Mouse (Mus musculus): ENCODE measurements around the gene Zfp362. TPM values are rescaled to one million over a fixed set of nuclear protein-coding genes. Genes with fewer than 3 reads are reported as not detected.

Gene Zfp362
- polyA plus RNA-seq, 1 experiment from 2014 or later = 35.9 TPM

DNA sequence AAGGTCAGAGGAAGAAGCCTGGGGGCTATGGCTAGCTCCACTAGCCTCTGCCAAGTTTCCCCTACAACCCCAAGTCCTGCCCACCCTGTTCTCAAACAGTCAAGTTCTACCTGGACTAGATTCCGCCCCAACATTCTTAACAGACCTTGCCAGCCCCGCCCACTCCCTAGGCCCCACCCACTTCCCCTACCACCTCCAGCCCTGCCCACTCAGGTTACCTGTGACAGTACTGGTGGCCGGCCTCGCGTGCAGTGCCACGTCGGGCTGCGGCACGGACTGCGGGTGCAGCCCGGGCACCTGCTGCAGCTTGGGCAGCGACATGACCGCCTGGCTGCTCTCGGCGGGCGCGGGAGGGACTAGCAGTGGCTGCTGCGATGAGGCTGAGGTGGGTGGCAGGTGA is 16.2 kb downstream of the Zfp362 start:
- Histone ChIP-seq H3K36me3 (peaks cover 78% of the 10 kb centered on the region), H3K27me3 (ENCODE audit: insufficient read depth, poor library complexity, severe bottlenecking) (no peaks in the 10 kb centered on the region), H3K9me3 (no peaks in the 10 kb centered on the region), H3K4me1 (peaks cover 49% of the 10 kb centered on the region), H3K4me3 (0 out of 2 replicates have a peak overlapping the region, but pooled peaks have one; percentile 19), H3K27ac (no peak overlapping the region)
- DNase-seq (ENCODE audit: low spot score) = no peak
- 39% methylated on average over 18 of the region's 18 CpGs for WGBS

DNA sequence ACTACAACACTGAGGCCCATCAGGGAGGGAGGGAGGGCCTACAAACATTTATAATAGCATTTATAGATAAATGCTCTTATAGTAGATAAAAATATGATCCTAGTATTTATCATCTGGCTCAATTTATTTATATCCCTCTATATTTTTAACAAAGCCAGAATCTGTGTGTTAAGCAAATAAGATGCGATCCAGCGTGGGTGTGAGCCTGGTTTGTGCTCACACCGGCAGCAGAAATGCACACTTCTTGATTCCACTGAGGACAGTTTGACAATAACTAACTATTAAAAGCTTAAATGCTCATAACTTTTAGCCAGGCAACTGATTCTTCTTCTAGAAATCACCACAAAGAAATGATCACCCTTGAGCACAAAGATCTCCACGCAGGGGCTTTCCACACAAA is 17.7 kb downstream of the Zfp362 start:
- Histone ChIP-seq H3K27me3 (ENCODE audit: insufficient read depth, poor library complexity, severe bottlenecking) (no peaks in the 10 kb centered on the region), H3K4me3 (no peak overlapping the region), H3K9me3 (no peaks in the 10 kb centered on the region), H3K36me3 (peaks cover 77% of the 10 kb centered on the region), H3K27ac (no peak overlapping the region), H3K4me1 (peaks cover 34% of the 10 kb centered on the region)
- DNase-seq (ENCODE audit: low spot score) = no peak
- WGBS = 97% methylated on average over 4 of the region's 4 CpGs

DNA sequence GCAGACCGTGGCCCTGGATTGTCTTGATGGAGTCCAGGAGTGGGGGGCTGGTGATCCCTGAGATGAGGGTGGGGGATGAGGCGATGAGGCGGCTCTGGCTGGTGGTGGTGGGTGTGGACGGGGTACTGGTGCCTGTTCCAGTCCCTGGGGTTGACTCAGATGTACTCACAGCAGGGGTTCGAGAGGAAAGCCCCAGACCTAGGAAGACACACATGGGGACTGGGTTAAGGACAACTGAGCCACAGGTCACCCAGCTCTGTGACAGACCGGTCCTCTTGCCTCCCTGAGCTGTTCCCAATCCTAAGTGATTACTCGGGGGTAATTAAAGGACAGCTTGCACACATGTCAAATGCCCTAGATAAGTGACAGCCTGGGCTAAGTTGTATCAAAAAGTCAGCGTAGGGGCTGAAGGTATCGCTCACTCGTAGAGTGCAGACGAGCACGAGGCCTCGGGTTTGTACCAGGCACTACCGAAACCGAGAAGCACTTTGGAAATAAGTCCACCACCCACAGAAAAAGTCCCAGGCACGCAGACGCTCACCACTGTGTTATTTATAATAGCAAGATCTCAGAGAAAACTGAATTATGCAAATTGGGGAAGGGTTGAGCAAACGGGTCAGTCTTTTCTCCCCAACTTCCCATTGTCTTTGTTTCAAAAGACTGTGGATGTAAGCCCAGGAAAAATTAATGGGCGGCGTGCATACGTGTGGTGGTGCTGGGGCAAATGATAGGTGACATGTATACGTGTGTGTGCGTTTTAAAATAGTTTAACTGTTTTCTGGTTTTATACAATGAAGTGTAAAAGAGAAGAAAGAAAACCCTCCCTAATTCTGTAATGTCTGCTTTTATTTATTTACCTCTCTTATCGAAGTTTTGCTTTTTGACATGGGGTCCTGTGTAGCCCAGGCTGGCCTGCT is 18.6 kb downstream of the Zfp362 start:
- Histone ChIP-seq H3K4me3 (no peak overlapping the region), H3K9me3 (no peaks in the 10 kb centered on the region), H3K27me3 (ENCODE audit: insufficient read depth, poor library complexity, severe bottlenecking) (no peaks in the 10 kb centered on the region), H3K36me3 (peaks cover 78% of the 10 kb centered on the region), H3K4me1 (peaks cover 36% of the 10 kb centered on the region), H3K27ac (no peak overlapping the region)
- 89% methylated on average over 24 of the region's 24 CpGs for WGBS
- no peak for DNase-seq (ENCODE audit: low spot score)

DNA sequence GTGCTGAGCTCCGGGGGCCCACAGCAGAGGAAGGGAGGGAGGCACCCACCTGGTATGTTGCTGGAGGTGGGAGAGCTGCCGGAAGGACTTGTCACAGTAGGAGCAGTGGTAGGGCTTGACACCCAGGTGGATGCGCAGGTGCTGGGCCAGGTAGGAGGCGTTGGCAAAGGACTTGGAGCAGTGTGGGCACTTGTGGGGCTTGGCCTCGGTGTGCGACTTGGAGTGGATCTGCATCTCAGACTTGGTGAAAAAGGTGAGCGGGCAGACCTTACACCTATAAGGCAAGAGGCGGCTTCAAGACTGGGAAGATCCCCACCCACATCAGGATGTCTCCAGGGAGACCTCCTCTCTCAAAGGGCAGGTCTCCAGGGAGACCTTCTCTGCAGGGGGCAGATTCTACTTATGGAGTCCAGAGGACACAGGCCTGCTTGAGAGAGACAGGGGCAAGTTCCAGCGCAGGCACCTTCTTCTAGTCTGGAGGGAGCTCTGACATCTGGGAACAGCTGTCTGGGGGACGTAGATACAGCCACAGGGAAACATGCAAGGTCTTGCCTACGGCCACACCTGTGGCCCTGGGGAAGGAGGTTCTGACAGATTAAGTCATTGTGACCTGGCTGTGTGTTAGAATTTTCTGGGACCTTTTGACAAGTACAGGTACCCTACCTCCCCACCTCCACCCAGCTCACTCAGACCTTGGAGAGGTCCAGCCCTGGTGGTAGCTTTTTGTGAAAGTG is 19.8 kb downstream of the Zfp362 start:
- DNase-seq (ENCODE audit: low spot score) = no peak
- no peak overlapping the region for H3K27ac ChIP-seq
- WGBS = 89% methylated on average over 11 of the region's 11 CpGs
- no peak overlapping the region for H3K4me3 ChIP-seq
- peaks cover 84% of the 10 kb centered on the region for H3K36me3 ChIP-seq
- H3K9me3 ChIP-seq = no peaks in the 10 kb centered on the region
- peaks cover 28% of the 10 kb centered on the region for H3K4me1 ChIP-seq
- no peaks in the 10 kb centered on the region for H3K27me3 ChIP-seq (ENCODE audit: insufficient read depth, poor library complexity, severe bottlenecking)

- H3K27ac ChIP-seq = no peak overlapping the region
- 92% methylated on average over 15 of the region's 15 CpGs for WGBS
- H3K4me1 ChIP-seq = peaks cover 18% of the 10 kb centered on the region
- H3K36me3 ChIP-seq = peaks cover 86% of the 10 kb centered on the region
- no peaks in the 10 kb centered on the region for H3K9me3 ChIP-seq
- no peak overlapping the region for H3K4me3 ChIP-seq
- no peak for DNase-seq (ENCODE audit: low spot score)
- no peaks in the 10 kb centered on the region for H3K27me3 ChIP-seq (ENCODE audit: insufficient read depth, poor library complexity, severe bottlenecking)
Measured at GRCm38 (mm10) chr4:128784950-128785631, 20.8 kb downstream of the Zfp362 start.

- peaks cover 13% of the 10 kb centered on the region; the same call in 1 of the 2 replicates for H3K4me1 ChIP-seq
- H3K27me3 ChIP-seq (ENCODE audit: insufficient read depth, poor library complexity, severe bottlenecking) = no peaks in the 10 kb centered on the region
- WGBS = 39% methylated on average over 4 of the region's 4 CpGs
- peaks cover 91% of the 10 kb centered on the region for H3K36me3 ChIP-seq
- DNase-seq (ENCODE audit: low spot score) = no peak
- H3K9me3 ChIP-seq = no peaks in the 10 kb centered on the region
- no peak overlapping the region for H3K27ac ChIP-seq
- H3K4me3 ChIP-seq = no peak overlapping the region
Measured at GRCm38 (mm10) chr4:128782645-128783044, 23.2 kb downstream of the Zfp362 start.

- DNase-seq (ENCODE audit: low spot score) = no peak
- WGBS = 87% methylated on average over 7 of the region's 7 CpGs
- Histone ChIP-seq H3K27me3 (ENCODE audit: insufficient read depth, poor library complexity, severe bottlenecking) (no peaks in the 10 kb centered on the region), H3K36me3 (peaks cover 91% of the 10 kb centered on the region), H3K4me3 (no peak overlapping the region), H3K4me1 (peaks cover 13% of the 10 kb centered on the region), H3K27ac (no peak overlapping the region), H3K9me3 (no peaks in the 10 kb centered on the region)
Measured at GRCm38 (mm10) chr4:128782037-128782436, 23.8 kb downstream of the Zfp362 start.

- H3K27me3 ChIP-seq (ENCODE audit: insufficient read depth, poor library complexity, severe bottlenecking) = no peaks in the 10 kb centered on the region
- whole genome bisulfite sequencing = 87% methylated on average over 11 of the region's 11 CpGs
- H3K4me3 ChIP-seq = no peak overlapping the region
- H3K36me3 ChIP-seq = peaks cover 96% of the 10 kb centered on the region
- no peaks in the 10 kb centered on the region for H3K9me3 ChIP-seq
- H3K4me1 ChIP-seq = peaks cover 7% of the 10 kb centered on the region
- H3K27ac ChIP-seq = no peak overlapping the region
- DNase-seq (ENCODE audit: low spot score) = no peak
Measured at GRCm38 (mm10) chr4:128777593-128777992, 28.3 kb downstream of the Zfp362 start.

DNA sequence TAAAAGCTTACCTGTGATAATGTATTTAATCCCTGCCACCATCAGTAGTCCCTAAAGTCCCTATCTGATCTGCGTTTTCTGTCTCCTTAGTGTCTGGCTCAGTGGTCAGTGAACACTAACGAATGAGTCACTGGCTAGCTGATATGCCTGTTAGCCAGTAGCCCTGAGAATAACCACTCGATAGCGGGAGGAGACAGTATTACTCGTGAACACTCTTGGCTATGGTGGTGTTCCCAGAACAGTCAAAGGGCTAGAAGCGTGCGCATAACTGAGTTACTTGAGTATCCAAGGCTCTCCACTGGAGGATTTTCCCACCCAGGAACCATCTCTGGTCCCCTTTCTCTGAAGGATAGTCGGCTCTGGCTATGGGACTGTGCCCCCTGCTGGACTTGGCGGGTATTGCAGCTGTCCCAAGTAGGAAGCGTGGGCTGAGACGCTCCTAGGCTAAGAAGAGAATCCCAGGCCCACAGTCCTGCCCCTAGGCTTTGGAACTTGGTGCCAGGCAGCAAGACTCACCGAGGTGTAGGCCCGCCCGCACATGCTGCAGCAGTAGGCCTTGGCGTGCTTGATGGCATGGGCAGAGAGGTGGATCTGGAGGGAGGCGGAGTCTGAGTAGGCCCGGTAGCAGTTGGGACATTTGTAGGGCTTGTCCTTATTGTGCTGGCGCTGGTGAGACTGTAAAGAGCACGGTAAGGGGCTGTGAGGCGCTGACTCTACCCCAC is 29.1 kb downstream of the Zfp362 start:
- no peaks in the 10 kb centered on the region for H3K9me3 ChIP-seq
- peaks cover 96% of the 10 kb centered on the region for H3K36me3 ChIP-seq
- H3K27me3 ChIP-seq (ENCODE audit: insufficient read depth, poor library complexity, severe bottlenecking) = no peaks in the 10 kb centered on the region
- no peak overlapping the region for H3K4me3 ChIP-seq
- no peak overlapping the region for H3K27ac ChIP-seq
- WGBS = 43% methylated on average over 20 of the region's 20 CpGs
- DNase-seq (ENCODE audit: low spot score) = peak; percentile 88
- H3K4me1 ChIP-seq = no peaks in the 10 kb centered on the region; the same call in none of the 2 replicates

DNA sequence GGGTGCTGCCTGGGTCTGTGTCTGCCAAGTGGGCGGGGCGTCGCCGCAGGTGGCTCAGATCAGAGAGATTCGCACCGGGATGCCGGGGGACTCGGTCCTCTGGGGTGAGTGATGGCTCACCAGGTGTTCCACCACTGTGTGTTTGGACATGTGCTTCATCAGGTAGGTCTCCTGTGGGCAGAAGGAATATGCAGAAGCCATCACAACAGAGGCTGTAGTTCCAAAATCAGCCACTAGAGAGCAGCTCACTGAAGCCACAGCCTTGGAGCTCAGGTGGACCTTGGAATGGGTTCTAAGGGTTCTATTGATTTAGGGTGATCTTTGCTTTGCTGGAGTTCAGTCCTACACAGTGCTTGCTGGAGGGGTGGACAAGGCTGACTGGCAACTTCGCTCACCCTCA is 31.4 kb downstream of the Zfp362 start:
- H3K36me3 ChIP-seq = peaks cover 77% of the 10 kb centered on the region

DNA sequence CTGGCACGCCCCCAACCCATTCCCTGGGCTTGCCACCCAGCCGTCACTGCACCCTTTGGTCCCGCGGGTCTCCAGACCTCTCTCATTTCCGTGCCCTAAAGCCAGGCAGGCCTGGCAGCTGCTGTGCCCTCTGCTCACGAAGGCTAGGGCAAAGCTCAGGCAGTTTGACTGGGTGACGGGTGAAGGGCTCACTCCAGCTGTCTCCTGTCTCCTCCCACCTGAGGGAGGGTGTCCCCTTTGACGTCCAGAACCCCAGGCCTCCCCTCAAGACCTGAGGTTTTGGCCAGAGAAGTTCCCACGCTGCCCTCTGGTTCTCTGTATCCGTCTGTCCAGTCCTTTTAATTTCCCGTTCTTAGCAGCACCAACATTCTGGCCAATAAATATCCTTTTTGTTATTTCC is 32.0 kb downstream of the Zfp362 start:
- WGBS = 87% methylated on average over 11 of the region's 11 CpGs
- no peak overlapping the region for H3K27ac ChIP-seq
- H3K36me3 ChIP-seq = peaks cover 71% of the 10 kb centered on the region
- H3K9me3 ChIP-seq = no peaks in the 10 kb centered on the region
- no peak for DNase-seq (ENCODE audit: low spot score)
- H3K4me1 ChIP-seq = peaks cover 20% of the 10 kb centered on the region
- H3K27me3 ChIP-seq (ENCODE audit: insufficient read depth, poor library complexity, severe bottlenecking) = no peaks in the 10 kb centered on the region
- no peak overlapping the region for H3K4me3 ChIP-seq

More for the DNA sequence above, 31.4 kb downstream of the Zfp362 start:
- peaks cover 16% of the 10 kb centered on the region for H3K4me1 ChIP-seq
- no peak overlapping the region for H3K27ac ChIP-seq
- H3K4me3 ChIP-seq = no peak overlapping the region
- WGBS = 87% methylated on average over 9 of the region's 9 CpGs
- no peak for DNase-seq (ENCODE audit: low spot score)
- no peaks in the 10 kb centered on the region for H3K9me3 ChIP-seq
- no peaks in the 10 kb centered on the region for H3K27me3 ChIP-seq (ENCODE audit: insufficient read depth, poor library complexity, severe bottlenecking)

GRCm38 (mm10) chr4:128770698-128771097 is 35.1 kb downstream of the Zfp362 start:
- H3K27me3 ChIP-seq (ENCODE audit: insufficient read depth, poor library complexity, severe bottlenecking) = no peaks in the 10 kb centered on the region
- peaks cover 40% of the 10 kb centered on the region for H3K36me3 ChIP-seq
- DNase-seq (ENCODE audit: low spot score) = no peak
- no peak overlapping the region for H3K27ac ChIP-seq
- no peaks in the 10 kb centered on the region for H3K9me3 ChIP-seq
- 83% methylated on average over 5 of the region's 5 CpGs for WGBS
- peaks cover 23% of the 10 kb centered on the region for H3K4me1 ChIP-seq
- H3K4me3 ChIP-seq = no peak overlapping the region
